Mouse (Mus musculus): ENCODE results near the gene Steap2.
A peak's percentile ranks its signal among the peaks of the same experiment; 100 is the strongest.

Steap2 gene

DNA sequence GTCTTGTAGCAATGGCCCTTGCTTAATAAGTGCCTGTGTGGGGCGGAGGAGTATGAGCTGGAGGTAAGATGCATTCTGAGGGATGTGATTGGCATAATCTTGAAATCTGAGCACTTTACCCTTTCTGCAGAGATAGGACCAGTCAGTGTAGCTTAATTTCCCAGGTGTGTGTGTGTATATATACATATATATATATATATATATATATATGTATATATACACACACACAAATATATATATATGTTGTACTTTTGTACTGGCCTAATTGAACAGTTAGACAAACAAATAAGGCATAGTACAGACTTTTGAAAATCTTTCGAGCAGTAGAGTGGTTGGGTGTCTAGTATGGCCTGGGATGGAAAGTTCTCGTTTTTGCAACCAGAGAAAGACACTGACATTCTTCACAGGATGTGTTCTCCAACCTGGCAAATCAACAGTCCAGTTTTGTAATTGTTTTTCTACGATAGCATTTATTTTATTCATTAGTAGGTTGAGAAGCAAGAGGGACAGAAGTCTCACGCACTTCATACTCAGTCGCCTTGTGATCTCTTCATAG, 29.9 kb downstream of the Steap2 start:
- DNase-seq (ENCODE audit: extremely low spot score, low spot score): no peak

DNA sequence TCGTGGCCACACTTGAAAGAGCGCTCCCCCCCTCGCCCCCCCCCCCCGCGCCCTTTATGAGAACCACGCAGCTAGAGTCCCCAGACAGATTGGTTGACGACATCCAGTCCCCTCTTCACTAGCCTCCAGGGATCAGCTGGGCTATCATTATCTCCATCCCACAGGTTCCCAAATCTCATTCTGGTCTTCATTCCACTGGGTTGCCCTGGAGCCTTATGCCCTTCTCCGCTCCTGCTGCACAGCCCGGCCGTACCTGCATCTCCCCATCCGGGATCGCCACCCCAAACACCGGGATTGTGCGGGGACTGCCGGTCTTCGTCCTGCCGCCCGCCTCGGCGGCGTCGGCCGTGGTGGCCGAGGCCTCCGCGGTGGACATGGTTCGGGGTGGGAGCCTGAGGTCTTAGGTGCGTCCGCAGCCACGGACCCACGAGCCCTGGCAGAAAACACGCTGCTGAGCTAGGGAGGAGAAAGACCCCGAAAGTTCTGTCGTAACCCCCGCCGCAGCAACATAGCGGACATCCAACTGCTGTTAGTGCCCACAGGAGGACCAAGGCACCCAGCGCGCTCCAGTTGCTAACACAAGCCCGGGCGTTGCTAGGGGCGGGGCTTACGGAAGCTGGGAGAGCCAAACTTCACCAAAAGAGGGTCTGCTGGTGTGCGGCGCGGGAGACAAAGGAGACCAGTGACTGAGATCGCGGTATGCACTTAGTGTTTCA, 30.6 kb downstream of the Steap2 start, which contains the start of gene Cfap69:
Gene Cfap69 (minus strand): TSS at position 585 of the 716 bp plus-strand sequence.
- DNase-seq (ENCODE audit: extremely low spot score, low spot score): peak; percentile 94

DNA sequence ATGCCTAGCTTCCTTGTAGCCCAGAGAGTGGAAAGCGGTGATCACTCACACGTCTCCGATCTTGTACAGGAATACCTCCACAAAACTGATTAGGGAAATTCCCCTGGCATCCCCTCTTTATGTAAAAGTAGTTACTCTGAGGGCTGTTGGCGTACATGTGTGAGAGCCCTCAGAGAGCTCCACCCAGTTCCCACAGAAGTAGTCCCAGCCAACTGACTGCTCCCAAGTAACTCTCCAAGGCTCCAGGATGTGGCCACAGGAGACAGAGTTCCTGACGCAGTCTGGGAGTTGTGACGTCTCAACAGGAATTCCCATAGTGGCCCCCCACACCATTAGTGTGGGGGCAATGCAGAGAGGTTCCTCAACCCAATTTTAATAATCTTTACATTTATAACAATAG, 31.3 kb downstream of the Steap2 start:
- no peak for DNase-seq (ENCODE audit: extremely low spot score, low spot score)

DNA sequence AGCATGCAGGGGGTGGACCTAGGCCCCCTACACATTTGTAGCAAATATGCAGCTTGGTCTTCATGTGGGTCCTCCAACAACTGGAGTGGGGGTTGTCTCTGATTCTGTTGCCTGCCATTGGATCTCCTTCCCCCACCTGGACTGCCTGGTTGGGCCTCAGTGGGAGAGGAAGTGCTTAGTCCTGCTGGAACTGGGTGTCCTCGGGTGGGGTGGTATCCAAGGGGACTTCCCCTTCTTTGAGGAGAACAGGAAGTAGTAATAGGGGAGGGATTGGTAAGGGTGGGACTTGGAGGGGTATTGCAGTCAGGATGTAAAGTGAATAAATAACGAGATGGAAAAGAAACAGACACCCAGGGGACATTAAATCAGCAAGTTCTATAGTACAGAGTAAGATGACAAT, 35.7 kb downstream of the Steap2 start:
- DNase-seq (ENCODE audit: extremely low spot score, low spot score): no peak

DNA sequence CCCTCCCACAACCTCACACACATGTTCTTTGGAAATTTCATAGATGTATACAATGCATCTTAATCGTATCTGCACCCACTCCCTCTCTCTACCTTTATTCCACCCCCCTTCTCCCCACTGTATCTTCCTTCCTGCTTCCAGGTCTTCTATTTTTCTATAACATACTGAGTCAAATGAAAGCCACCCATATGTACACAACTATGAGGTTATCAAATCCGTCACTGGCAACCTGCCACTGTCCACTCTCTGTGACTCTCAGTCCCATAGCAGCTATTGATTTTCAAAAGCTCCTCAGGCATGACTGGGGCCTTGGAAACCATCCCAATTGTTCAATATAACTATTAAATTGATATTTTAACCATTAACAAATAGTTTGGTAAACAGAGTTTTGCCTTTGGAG, 36.4 kb downstream of the Steap2 start:
- no peak for DNase-seq (ENCODE audit: extremely low spot score, low spot score)

DNA sequence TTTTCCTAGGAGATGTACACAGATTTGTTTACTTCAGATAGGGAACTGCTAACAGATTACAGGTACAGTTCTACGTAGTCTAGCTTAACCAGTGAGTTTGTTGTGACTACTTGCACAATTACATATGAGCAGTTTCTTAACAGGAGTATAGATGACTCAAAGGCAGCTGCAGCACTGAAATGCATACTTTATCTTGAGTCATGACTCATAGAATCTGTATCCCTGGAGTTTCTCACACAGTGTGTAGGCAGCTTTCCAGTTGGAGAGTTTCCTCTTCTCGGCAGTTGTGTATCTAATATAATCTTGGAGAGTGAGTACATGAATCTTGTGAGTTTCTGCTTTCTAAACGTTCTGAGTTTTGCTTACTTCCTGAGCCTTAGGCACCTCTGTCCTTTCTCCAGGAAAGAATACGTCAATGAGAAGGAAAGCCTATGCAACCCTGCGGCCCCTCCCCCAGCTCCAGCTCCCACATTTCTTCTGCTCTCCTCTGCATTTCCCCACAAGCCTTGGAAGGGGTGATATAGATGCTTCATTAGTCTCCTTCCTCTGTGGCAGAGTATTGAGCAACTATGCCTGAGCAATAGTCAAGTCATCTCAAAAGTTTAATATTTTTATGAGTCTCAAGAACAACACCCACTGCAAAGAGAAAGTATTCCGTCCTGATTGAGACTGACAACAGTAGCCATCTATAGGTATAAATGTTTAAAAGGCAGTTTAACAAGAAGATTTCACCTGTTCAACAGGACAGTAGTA, 45.4 kb downstream of the Steap2 start:
- DNase-seq (ENCODE audit: extremely low spot score, low spot score): no peak

DNA sequence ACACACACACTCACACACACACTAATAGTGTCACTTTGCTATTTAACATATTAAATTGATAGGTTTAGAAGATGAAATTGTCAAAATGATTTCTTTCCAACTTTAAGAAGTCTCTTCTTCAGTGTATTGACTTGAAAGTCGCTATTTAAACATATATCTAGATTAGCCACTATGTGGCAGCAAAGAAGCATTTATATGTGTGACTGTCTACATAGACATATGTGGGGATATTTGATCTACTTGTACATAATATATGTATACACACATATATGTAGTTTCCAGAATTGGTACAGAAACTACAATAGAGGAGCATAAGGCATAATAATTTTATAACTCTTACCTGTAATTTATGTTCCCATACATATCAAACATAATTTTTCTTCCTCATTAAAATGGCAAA, 48.2 kb downstream of the Steap2 start:
- DNase-seq (ENCODE audit: extremely low spot score, low spot score): no peak

DNA sequence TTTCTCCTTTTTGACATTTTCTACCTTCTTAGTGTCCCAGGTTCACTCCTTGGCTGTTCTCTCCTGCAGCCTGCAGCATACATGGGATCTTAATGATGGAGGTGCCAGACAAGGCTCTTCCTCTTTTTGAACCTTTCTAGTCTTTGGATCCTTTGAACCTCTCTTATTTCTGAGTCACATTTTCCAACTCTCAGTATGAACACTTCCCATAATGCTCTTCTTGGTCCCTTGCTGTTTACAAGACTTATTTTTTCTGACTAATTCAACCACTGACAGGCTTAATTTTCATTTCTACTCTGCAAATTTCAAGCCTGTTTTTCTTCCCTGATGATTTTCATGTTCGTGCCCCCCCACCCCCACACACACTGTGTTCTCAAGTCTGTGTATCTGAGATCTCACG, 55.9 kb downstream of the Steap2 start:
- DNase-seq (ENCODE audit: extremely low spot score, low spot score): no peak

DNA sequence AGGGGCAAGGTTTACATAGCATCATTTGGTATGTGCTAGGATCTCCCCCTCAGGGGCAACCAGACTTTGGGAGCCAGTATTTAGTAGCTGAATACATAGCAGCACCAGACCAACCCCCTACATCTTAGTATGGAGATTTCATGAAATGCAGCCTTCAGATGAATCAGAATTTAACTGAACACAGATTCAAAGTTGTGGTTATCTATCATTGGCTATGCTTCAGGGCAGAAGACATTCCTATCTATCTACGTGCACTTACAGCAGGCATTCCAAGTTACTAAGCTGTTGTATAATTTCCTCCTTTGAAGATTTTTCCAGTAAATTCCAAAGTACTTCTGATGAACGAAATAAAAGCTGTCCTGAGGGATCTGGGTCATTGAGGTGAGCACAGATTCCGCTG, 68.9 kb downstream of the Steap2 start:
- no peak for DNase-seq (ENCODE audit: extremely low spot score, low spot score)

DNA sequence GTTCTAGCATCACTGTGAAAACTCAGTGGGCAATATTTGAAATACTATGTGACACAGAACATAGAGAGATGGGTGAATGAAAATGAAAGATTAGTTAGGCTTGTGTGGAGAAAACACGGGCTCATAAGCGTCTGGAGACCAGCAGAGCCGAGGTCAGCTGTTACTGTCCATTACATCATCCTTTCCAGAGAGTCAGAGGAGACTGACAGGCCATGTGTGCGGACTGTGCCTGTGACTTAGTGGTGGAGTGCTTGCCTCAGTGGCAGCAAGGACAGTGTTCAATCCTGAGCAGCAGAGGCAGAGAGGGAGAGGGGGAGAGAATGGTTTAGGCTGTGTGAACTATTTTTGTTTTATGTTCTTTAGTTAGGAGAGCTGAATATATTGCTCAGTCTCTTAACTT, 76.0 kb downstream of the Steap2 start:
- no peak for DNase-seq (ENCODE audit: extremely low spot score, low spot score)

Measured in neural tube, embryonic 10.5 days (tissue).